Mouse (Mus musculus) neutrophil, adult 5-6 weeks (primary cell): ENCODE measurements around the gene Chrm1. TPM values are rescaled to one million over a fixed set of nuclear protein-coding genes. Genes with fewer than 3 reads are reported as not detected.

ENCODE experiments used
- ATAC-seq: fragments of 151-379, 151-347 bp; 2 replicates; pipeline ENCODE4 v1.8.0; 2017; ENCODE audit warnings: mild to moderate bottlenecking, moderate TSS enrichment; ENCODE audit not compliant: insufficient number of reproducible peaks, poor library complexity, low FRiP score, severe bottlenecking; ENCODE audit errors: extremely low read depth
- total RNA-seq: library from RNA; stranded (forward); fragments of 200-1000 nt; gene quantifications from 2 replicates; pipeline ENCODE4 v1.2.3, GENCODE M21; 2017

The Chrm1 gene
- not detected in 2 replicates for total RNA-seq

- no peak for ATAC-seq
These were observed at the start of gene Chrm1 for GRCm38 (mm10) chr19:8663360-8663839. Chrm1 (plus strand) TSS chr19:8663789.

DNA sequence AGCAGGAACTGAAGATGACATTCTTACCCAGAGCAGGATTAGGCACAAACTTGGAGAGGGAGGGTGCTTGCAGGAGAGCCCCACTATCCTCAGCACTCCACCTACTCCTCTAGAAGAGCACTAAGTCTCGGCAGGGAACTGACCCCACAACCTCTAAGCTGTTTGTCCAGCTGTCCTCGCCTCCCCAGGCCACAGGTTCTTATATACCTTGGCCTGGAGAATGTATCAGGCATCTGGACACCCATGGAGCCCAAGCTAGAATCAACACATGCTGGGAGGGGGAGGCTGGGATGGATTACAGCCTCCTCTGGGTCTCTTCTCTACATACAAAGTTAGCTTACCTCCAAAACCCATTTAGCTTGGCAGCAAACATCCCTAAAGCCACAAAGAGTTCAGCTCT is 49.2 kb upstream of the Chrm1 start:
- ATAC-seq, result no peak

DNA sequence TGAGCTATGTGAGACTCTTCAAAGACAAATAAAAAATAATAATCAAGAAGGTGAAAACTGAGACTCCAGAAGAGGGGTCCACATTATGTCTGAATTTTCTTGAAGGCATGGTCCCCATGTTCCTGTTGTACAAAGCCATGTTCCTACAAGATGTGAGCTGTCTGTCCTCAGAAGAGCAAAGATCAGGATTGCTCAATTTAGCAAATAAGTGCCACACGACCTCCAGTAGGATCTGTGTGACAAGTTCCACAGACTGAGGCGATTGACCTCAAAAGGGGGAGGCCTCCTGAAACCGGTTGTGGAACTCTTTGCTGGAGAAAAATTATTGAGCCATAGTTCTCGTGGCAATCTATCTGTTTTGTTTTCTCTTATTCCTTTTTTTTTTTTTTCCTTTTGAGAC is 47.3 kb upstream of the Chrm1 start:
- ATAC-seq, result no peak

DNA sequence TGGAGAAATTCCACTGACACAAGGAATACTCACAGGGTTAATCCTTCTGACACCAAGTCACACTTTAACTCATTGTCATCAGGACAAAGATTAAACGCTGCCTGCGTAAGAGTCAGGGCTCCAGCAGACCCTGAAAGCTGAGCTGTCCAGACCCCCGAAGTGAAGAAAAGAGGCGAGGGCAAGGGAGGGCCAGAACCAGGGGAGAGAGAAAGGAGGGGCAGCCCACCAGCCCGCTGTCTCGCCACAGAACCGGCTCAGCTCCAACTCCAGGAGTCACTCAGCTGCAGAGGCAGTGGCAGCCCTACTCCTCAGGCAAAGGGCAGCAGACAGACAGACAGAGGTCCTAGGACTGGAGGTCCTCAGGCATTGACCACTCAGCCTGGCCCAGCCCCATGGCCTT is 45.7 kb upstream of the Chrm1 start, which contains the start of gene Slc22a6:
Gene Slc22a6, plus strand, starts transcription at position 136 of the 400 bp plus-strand sequence.
- ATAC-seq, result no peak

- no peak for ATAC-seq
These were observed 42.5 kb upstream of the Chrm1 start for GRCm38 (mm10) chr19:8621098-8621497.

- ATAC-seq, result no peak
These were observed 33.3 kb upstream of the Chrm1 start for GRCm38 (mm10) chr19:8630249-8630648.

DNA sequence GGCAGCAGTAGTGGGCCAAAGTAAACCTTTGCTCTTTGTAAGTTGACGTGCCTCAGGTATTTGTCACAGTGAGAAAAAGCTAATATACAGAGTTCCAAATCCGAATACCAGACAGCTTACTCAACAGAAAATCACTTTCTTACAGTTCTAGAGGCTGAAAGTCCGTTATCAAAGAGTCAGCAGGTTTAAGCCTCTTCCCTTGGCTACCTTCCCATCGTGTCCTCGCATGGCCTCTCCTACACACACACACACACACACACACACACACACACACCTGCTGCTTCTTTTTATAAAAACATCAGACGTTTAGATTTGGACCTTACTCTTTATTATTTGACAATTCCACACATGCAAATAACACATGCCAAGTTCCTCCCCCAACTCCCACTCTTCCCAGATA is 32.8 kb upstream of the Chrm1 start:
- no peak for ATAC-seq

DNA sequence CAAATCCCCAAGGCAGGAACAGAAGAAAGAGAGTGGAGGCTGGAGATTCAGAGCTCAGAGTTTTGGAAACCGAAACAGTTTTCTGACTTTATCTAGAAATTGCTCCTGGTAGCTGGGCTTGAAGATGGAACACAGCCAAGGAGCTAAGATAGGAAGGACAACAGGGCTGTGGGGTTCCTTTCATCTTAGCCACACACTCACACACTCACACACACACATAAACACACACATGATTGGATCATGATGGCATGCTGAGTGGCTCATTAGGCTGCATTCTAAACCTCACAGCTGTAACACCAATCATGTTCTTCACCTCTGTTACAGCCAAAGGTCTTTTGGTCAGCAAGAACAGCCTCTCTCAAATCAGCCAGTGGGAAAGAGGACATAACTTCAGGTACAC is 31.6 kb upstream of the Chrm1 start:
- ATAC-seq, result no peak

- ATAC-seq, result no peak
These were observed 21.5 kb upstream of the Chrm1 start for GRCm38 (mm10) chr19:8642086-8642485.

DNA sequence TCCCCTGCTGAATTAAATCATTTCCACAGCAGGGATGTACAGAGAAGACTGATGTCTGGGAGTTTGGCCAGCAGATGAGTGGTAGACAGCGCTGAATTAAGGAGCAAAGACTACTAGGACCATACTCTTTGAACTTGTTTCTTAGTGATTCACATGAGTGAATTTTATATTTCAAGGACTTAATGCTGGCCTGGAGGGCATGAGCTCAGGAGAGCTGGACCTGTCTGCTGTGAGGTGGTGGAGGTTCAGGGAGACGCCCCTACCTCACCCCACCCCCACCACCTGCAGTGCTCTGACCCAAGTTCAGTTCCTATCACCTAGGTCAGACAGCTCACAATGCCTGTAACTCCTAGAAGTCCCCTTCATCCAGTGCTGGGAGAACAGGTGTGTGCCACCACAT is 17.2 kb upstream of the Chrm1 start:
- ATAC-seq, result no peak

DNA sequence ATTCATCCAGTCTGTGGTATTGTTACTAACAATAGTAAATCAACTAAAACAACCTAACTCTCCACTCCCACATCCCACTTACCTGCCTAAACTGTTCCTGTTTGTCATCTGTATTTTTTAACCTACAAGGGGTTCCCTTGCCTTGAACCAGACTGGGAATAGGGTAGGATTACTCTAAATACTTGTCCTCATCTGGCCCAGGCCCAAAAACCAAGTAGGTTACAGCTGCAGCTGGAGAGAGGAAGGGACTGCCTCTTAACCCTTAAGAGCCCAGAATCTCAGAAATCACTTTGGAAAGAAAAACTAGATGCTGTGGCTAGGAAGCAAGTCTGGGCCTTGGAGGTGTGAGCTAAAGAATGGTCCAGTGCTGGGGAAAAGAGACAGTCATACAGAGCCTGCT is 7.8 kb upstream of the Chrm1 start:
- ATAC-seq, result no peak

- no peak for ATAC-seq
These were observed 7.2 kb upstream of the Chrm1 start for GRCm38 (mm10) chr19:8656341-8656740.

GRCm38 (mm10) chr19:8661821-8662307 is 1.7 kb upstream of the Chrm1 start:
- ATAC-seq, result no peak

DNA sequence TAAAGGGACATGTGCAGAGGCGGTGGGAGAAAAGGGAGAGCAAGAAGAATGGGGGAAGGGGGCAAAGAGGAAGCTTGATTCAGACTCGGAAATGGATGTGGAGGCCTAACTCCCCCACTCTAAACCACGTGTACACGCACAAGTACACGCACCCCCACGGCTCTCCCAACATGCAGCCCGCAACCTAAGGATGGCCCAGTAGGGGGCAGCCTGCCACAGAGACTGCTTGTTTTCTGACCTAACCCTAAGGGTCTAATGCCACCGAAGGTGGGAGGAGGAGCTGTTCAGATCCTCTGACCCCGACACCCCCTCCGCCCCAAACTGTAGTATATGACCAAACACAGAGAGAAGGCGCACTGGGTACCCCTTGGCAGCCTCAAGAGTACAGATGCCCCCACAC is 1.3 kb upstream of the Chrm1 start:
- peak; percentile 60 for ATAC-seq

DNA sequence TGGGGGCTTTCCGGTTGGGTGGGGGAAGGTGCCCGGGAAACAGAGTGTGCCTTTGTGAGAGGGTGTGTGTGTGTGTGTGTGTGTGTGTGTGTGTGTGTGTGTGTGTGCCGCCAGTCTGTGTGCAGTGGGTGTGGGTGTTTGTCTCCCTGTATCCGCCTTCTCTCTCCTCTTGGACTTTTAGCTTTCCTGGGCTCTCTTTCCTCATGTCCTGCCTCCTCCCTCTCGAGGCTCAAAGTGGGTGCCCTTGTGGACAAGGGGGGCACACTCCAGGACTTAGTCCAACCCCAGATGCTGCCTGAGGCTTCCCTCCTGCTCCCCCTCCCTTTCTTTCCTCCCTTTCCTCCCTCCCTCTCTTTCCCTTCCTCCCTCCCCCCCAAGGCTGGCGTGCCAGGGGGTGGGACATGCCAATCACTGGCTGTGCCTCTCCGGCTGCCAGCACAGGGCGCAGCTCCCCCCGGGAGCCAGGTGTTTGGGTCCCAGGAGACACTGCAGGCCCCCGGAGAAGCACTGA is 377 bp downstream of the Chrm1 start:
- no peak for ATAC-seq

DNA sequence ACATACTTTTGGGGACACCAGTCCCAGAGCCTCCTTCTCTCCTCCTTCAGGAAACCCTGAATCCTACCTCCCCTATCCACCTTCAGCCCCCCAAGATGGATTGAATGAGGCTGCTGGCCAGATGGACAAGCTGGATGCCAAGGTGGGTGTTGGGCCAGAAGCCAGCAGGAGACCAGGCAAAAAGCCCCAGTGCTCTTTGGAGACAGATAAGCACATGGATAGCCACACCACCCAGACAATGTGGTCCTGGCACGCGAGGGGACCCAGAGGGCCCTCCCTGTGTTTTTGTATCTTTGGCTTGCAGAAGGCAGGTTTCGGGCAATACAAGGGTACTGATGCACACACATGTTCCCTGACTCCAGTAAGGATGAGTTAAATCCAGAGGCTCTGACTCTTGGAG is 1.3 kb downstream of the Chrm1 start:
- no peak for ATAC-seq

GRCm38 (mm10) chr19:8665746-8666145 is 2.2 kb downstream of the Chrm1 start:
- no peak for ATAC-seq

GRCm38 (mm10) chr19:8672859-8673258 is 9.3 kb downstream of the Chrm1 start:
- no peak for ATAC-seq

DNA sequence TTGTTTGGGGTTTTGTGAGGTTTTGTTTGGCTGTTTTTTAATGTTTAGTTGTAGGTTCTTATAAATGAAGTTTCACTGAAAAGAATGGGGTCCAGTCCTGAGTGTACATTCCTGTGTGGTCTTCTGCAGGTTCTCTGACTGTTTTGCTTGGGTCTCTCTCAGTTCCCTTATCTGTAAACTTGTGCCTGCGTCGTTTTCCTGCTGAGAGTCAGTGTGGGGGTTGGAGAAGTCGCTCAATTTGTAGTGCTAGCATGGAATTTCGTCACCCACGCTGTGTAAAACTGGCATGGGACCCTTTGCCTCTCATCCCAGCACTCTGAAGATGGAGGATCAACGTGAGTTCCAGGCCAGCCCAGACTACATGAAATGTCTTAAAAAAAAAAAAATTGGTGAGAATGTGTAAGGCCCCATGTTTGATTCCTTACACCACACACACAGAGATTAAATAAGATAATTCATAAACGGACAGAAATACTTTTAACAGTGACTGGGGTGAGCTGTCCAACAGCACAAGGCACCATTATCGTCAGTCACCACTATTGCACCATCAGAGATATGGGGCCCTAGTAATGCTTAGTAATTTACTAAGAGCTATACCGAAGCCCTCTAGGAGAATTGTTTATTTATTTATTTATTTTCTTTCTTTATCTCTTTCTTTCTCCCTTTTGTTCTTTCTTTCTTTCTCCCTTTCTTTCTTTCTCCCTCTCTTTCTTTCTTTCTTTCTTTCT is 9.9 kb downstream of the Chrm1 start:
- ATAC-seq, result no peak

DNA sequence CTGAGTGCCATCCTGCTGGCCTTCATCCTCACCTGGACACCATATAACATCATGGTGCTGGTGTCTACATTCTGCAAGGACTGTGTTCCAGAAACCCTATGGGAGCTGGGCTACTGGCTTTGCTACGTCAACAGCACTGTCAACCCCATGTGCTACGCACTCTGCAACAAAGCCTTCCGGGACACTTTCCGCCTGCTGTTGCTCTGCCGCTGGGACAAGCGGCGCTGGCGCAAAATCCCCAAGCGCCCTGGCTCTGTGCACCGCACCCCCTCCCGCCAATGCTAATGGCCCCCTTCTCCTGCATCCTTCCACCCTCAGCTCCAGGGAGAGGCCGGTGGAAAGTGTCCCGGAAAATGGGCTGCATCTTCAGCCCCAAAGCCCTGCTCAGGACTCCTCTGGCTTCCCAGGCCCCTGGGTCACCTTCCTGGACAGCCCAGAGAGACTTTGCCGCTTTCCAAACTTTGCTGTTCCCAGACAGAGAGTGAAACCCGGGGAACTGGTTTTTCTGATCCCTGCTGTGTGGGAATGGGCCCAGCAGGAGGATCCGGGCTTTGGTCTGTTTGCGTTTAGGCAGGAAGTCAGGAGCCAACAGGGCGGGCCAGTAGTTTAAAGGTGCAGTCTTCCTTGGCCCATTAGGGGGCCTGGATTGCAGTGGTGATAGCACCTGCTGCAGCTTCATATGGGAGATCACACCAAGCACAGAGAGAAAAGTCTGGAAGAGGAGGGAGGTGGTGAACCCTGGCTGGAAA is 15.6 kb downstream of the Chrm1 start:
- ATAC-seq, result no peak
